Mouse (Mus musculus) heart, embryonic 13.5 days (tissue): ENCODE results near the gene Klf15. TPM values are rescaled to one million over a fixed set of nuclear protein-coding genes. Genes with fewer than 3 reads are reported as not detected.

ENCODE experiments used
- ATAC-seq: fragments of 200-750 bp; cut with Nextera tagmentation; 2 replicates; pipeline ENCODE4 v1.8.0; 2017; ENCODE audit warnings: moderate TSS enrichment; ENCODE audit not compliant: insufficient number of reproducible peaks, low FRiP score, low TSS enrichment; ENCODE audit errors: extremely low read depth
- H3K27ac ChIP-seq: fragments of 300-500 bp; sonication (generic); replicated peaks from 2 replicates; pipeline ENCODE4 v1.5.1; 2015; ENCODE audit warnings: moderate library complexity, mild to moderate bottlenecking, inconsistent platforms
- H3K27me3 ChIP-seq: fragments of 300-500 bp; sonication (generic); replicated peaks from 2 replicates; pipeline ENCODE4 v1.6.1; 2015; ENCODE audit warnings: mild to moderate bottlenecking, inconsistent platforms
- H3K36me3 ChIP-seq: fragments of 300-500 bp; sonication (generic); 2 replicates; pipeline ENCODE4 v1.6.1; 2015; ENCODE audit warnings: mild to moderate bottlenecking, inconsistent platforms
- H3K4me1 ChIP-seq: fragments of 300-500 bp; sonication (generic); 2 replicates; pipeline ENCODE4 v1.6.1; 2015; ENCODE audit warnings: inconsistent platforms
- H3K4me2 ChIP-seq: fragments of 300-500 bp; sonication (generic); 2 replicates; pipeline ENCODE4 v1.6.1; 2015; ENCODE audit warnings: inconsistent platforms, mild to moderate bottlenecking, moderate library complexity
- H3K4me3 ChIP-seq: fragments of 300-500 bp; sonication (generic); 2 replicates; pipeline ENCODE4 v1.5.1; 2015; ENCODE audit warnings: moderate library complexity, mild to moderate bottlenecking, inconsistent platforms
- H3K9ac ChIP-seq: fragments of 300-500 bp; sonication (generic); 2 replicates; pipeline ENCODE4 v1.6.1; 2015; ENCODE audit warnings: inconsistent platforms, mild to moderate bottlenecking, moderate library complexity
- H3K9me3 ChIP-seq: fragments of 300-500 bp; sonication (generic); 2 replicates; pipeline ENCODE4 v1.6.1; 2016; ENCODE audit warnings: inconsistent platforms
- WGBS: fragments of 180-500 bp; shearing (Covaris S2); methylation state at CpG from one replicate; pipeline ENCODE4 v1.1.7; 2015; ENCODE audit warnings: mixed read lengths; 5-methylcytosine and 5-hydroxymethylcytosine counted together
- polyA plus RNA-seq: library from polyadenylated mRNA; unstranded; fragments of >200 nt; fragmentation: Nextera tagmentation; extraction: Ambion mirVana; gene quantifications from 2 replicates; pipeline ENCODE4 v1.2.1, GENCODE M21; 2015

Klf15 gene
- polyA plus RNA-seq, 1 experiment from 2014 or later, result 5.8 TPM

DNA sequence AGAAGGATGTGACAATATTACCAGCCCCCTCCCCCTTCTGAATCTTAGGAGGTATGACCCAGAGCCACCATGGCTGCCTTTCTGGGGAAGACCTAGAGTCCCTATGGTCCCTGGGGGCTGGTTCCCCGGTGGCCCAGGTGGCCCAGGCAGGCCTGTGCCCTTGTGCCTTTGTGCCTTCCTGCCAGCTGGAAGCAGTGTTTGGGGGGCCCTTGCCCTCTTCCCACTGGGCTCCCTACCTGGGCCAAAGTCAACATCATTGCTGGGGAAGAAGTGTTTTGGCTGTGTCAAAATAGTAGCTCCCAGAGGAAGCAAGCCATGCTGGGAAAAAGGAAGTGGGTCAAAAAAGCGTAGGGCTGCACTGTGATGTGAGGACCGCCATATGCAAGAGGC lies 12.0 kb downstream of the Klf15 start:
- Histone ChIP-seq H3K36me3 (peaks cover 11% of the 10 kb centered on the region; the same call in 1 of the 2 replicates), H3K4me3 (no peak overlapping the region), H3K4me1 (peaks cover 29% of the 10 kb centered on the region), H3K27ac (no peak overlapping the region), H3K9me3 (no peaks in the 10 kb centered on the region), H3K4me2 (no peak overlapping the region), H3K9ac (no peak overlapping the region), H3K27me3 (no peaks in the 10 kb centered on the region; the same call in 1 of the 2 replicates)
- ATAC-seq, result no peak
- WGBS, result 80% methylated on average over 3 of the region's 3 CpGs

DNA sequence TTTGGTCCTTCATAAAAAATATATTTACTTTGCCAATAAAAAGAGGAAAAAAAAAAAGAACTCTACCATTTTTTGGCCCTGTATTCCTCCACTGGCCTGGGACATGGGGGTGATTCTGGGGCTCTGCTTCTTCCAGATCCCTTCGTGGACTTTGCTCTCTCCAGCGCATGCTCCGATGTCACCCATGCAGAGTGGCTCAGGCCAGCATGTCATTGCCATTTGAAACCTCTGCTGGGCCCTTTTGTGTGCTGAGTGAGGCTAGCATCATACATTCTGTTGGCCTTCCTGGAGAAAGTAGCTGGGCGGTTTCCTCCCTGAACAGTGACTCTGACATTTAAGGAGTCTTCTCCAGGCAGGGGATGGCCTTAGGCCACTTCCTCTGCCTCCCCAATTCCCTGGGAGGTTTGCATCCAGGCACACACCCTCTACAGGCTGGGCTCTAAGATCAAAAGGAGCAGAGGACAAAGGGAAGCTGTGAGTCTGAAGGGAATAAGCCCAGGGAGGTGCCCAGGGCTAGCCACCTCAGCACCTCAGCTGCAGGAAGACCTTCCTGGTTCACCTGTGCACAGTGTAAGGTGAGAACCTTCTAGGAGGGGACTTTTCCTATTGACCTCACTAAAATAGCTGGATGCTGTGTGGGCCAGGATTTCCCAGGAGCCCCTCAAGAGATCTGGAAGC lies 12.9 kb downstream of the Klf15 start:
- 85% methylated on average over 4 of the region's 4 CpGs for WGBS
- Histone ChIP-seq H3K4me3 (no peak overlapping the region), H3K36me3 (peaks cover 7% of the 10 kb centered on the region; the same call in 1 of the 2 replicates), H3K27me3 (no peaks in the 10 kb centered on the region; the same call in 1 of the 2 replicates), H3K9ac (no peak overlapping the region), H3K4me2 (no peak overlapping the region), H3K4me1 (peaks cover 30% of the 10 kb centered on the region), H3K27ac (no peak overlapping the region), H3K9me3 (no peaks in the 10 kb centered on the region)
- ATAC-seq, result no peak

DNA sequence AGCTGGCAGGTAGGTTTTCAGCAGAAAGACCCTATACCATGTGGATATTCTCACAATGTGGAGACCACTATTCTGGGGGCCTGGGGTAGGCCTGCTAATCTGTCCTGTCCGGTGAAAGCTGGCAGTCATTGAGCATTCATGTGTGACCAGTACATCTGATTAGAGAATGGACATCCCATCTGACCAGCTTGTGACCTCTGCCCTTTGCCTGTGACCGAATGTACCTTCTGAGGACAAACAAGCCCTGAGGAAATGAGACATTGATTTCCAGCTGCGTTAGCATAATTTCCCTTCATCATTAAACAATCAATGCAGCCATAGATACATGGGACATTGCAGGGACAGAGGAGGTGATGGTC lies 13.5 kb downstream of the Klf15 start:
- Histone ChIP-seq H3K4me2 (no peak overlapping the region), H3K9me3 (no peaks in the 10 kb centered on the region), H3K36me3 (peaks cover 7% of the 10 kb centered on the region; the same call in 1 of the 2 replicates), H3K27ac (no peak overlapping the region), H3K4me3 (no peak overlapping the region), H3K9ac (no peak overlapping the region), H3K27me3 (no peaks in the 10 kb centered on the region; the same call in 1 of the 2 replicates), H3K4me1 (peaks cover 31% of the 10 kb centered on the region)
- ATAC-seq, result no peak
- WGBS, result 82% methylated on average over 3 of the region's 3 CpGs

DNA sequence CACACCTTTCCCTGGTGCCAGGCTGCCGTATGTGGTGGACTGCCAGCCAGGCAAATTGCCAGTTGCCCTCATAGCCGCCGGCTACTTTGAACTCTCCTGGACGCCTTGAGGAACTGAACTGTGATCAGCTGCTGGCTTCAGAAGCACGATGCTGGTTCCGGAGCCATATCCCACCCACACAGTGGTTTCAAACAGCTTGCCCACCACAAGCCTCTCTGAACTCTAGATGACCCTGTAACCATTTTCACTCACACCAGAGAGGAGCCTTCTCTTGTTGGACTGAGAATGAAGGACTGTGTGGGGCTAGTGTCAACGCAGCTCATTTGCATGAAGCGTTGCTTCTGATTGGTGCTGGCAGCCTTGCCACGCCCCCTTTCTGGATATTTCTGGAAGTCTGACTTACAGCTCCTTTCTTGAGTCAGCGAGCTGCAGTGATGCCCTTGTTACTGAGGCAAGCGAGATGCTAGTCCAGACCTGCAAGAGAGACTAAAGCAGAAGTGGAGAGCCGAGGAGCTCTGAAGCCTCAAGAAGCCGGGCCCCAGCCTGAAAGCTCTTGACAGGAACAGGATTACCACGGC lies 14.7 kb downstream of the Klf15 start:
- Histone ChIP-seq H3K4me2 (peak overlapping the region; percentile 55), H3K27ac (no peak overlapping the region), H3K9me3 (no peaks in the 10 kb centered on the region), H3K4me3 (0 out of 2 replicates have a peak overlapping the region, but pooled peaks have one; percentile 6), H3K36me3 (peaks cover 7% of the 10 kb centered on the region; the same call in 1 of the 2 replicates), H3K9ac (0 out of 2 replicates have a peak overlapping the region, but pooled peaks have one; percentile 25), H3K27me3 (no peaks in the 10 kb centered on the region; the same call in 1 of the 2 replicates), H3K4me1 (peaks cover 22% of the 10 kb centered on the region)
- no peak for ATAC-seq
- WGBS, result 36% methylated on average over 14 of the region's 14 CpGs

DNA sequence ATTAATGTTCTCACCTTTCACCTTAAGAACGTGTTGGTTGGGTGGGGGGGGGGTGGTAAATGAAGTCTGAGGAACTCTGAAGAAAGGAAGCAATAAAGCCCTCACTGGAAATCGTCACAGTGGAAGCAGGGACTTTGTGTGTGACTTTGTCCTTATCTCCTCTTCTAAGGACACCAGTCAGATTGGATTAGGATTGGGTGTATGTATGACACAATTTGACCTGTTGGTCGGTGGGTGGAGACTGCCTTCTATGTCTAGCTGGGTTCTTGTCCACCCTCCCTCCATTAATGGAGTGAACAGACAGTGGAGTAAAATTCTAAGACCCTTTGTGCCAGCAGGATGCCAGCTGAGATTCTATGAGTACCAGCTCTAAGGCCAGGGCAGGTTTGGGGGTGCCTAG lies 21.9 kb downstream of the Klf15 start:
- Histone ChIP-seq H3K9ac (no peak overlapping the region), H3K9me3 (no peaks in the 10 kb centered on the region), H3K27me3 (no peaks in the 10 kb centered on the region), H3K4me2 (no peak overlapping the region), H3K27ac (no peak overlapping the region), H3K4me3 (no peak overlapping the region), H3K4me1 (peaks cover 10% of the 10 kb centered on the region), H3K36me3 (no peaks in the 10 kb centered on the region)
- ATAC-seq, result no peak
- WGBS, result 50% methylated on average over 3 of the region's 3 CpGs

DNA sequence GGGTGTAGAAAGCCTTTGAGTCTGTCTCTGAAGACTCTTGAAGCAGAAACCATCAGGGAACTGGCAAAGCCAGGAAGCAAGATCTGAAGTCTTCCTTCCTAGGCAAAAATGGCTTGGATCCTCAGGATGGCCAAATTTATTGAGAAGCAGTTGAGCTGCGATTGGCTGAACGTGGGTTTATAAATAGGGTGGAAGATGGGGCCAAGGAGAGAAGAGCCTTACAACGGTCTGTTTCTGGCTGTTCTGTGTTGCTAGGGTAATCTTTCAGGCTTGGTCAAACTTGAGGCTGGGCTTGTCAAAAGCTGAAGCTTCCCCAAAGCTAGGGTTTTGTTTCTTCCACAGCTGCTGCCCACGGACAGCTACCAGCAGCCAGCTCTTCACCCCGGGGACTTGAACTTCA lies 22.5 kb downstream of the Klf15 start:
- no peaks in the 10 kb centered on the region for H3K9me3 ChIP-seq
- H3K27me3 ChIP-seq, result no peaks in the 10 kb centered on the region
- no peak for ATAC-seq
- WGBS, result 69% methylated on average over 5 of the region's 5 CpGs
- H3K9ac ChIP-seq, result no peak overlapping the region
- H3K36me3 ChIP-seq, result no peaks in the 10 kb centered on the region
- H3K4me3 ChIP-seq, result no peak overlapping the region
- H3K4me2 ChIP-seq, result no peak overlapping the region
- no peak overlapping the region for H3K27ac ChIP-seq
- H3K4me1 ChIP-seq, result peaks cover 10% of the 10 kb centered on the region

DNA sequence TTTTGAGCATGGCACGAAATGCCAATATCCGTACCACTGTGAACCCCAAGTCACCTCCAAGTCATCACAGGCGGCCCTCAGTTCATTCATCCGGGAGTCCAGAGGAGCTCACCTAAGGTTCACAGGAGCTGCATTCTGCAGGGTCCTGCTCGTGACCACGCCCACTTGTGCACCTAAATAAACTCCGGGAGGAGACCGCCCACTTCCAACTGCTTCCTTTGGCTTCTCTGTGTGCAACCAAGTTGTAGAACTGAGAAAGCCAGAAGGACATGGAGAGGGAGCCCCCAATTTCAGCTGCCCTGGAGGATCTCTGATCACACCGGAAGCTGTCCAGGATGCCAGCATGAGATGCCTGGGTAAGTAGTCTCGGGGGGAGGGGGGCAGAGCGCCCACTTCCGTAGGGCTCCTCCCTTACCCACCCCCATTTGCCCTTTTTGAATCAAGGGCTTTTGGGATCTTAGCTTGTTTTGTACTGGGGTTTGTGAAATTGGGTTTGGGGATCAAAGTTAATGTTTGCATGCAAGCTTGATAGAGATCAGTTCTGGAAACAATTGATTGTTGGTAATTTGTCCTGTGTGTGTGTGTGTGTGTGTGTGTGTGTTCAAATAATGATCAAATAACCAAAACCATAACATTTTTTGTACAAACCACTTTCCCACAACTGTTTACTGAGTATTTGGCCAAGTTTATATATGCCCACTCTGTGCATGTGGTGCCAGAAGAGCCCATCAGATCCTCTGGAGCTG lies 24.0 kb downstream of the Klf15 start, which contains the start of gene Aldh1l1:
TSS of gene Aldh1l1 (plus strand) at position 252 of the 746 bp plus-strand sequence.
- 67% methylated on average over 12 of the region's 12 CpGs for WGBS
- Histone ChIP-seq H3K4me2 (no peak within 1 kb of the TSS), H3K27me3 (no peaks in the 10 kb centered on the region), H3K36me3 (no peaks in the 10 kb centered on the region), H3K4me1 (no peaks in the 10 kb centered on the region), H3K9me3 (no peaks in the 10 kb centered on the region), H3K27ac (no peak within 1 kb of the TSS), H3K9ac (no peak within 1 kb of the TSS), H3K4me3 (no peak within 1 kb of the TSS)
- ATAC-seq, result no peak

DNA sequence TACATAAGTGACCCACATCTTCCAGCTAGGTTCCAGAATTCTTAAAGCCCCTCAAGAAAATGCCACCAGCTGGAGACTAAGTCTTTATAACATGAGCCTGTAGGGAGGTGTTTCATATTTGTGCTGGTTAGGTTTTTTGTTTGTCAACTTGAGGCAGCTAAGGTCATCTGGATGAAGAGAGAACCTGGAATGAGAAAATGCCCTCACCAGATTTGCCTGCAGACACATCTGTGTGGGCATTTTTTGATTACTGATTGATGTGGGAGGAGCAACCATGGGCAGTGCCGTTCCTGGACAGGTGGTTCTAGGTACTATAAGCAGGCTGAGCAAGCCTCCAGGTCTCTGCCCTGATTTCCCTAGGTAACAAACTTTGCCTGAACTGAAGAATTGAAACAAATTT lies 25.2 kb downstream of the Klf15 start:
- ATAC-seq, result no peak

DNA sequence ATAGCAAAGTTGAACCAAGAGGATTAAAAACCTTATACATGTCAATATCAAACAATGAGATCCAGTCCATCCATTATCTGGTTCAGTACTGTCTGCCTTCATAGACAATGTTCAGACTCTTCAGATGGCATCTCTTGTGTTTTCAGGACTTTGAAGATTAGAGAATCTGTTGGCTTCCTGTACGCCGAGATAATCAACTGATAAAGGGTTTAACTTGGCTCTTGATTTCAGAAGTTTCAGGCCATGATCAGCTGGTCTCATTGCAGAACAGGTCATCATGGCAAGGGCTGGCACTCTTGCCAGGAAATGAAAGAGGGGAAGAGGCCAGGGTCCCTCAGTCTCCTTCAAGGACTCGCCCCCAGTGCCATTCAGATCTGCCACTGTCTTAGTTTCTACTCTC lies 27.2 kb downstream of the Klf15 start:
- Histone ChIP-seq H3K4me3 (no peak overlapping the region), H3K9ac (no peak overlapping the region), H3K36me3 (no peaks in the 10 kb centered on the region), H3K27me3 (no peaks in the 10 kb centered on the region), H3K9me3 (no peaks in the 10 kb centered on the region), H3K4me1 (peaks cover 3% of the 10 kb centered on the region), H3K27ac (no peak overlapping the region), H3K4me2 (no peak overlapping the region)
- WGBS, result 80% methylated on average over 3 of the region's 3 CpGs
- ATAC-seq, result no peak

More for the DNA sequence above, 25.2 kb downstream of the Klf15 start:
- no peaks in the 10 kb centered on the region for H3K9me3 ChIP-seq
- H3K36me3 ChIP-seq, result no peaks in the 10 kb centered on the region
- no peak overlapping the region for H3K27ac ChIP-seq
- no peak overlapping the region for H3K9ac ChIP-seq
- no peak overlapping the region for H3K4me2 ChIP-seq
- H3K4me3 ChIP-seq, result no peak overlapping the region
- no peaks in the 10 kb centered on the region for H3K4me1 ChIP-seq
- 76% methylated on average over 1 of the region's 1 CpGs for WGBS
- H3K27me3 ChIP-seq, result no peaks in the 10 kb centered on the region

DNA sequence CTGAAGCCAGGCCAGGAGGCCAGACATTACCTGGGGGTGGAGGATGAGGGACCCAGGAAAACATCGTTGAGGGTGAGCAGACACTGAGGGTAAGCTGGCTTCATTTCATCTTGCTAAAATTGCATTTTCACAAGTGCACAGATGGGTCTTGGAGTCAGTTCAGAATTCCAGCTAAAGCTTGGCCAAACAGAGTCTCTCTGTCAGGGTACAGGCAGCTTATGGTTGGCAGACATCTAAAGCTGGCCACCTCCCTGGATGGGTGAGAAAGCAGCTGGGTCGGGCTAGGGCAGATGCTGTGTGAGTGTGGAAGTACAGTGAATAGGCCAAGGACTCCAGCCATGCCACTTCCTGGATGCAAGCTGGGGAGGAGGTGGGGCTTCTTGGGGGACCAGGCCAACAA lies 28.6 kb downstream of the Klf15 start:
- no peak overlapping the region for H3K4me3 ChIP-seq
- no peak overlapping the region for H3K9ac ChIP-seq
- 68% methylated on average over 2 of the region's 2 CpGs for WGBS
- no peak overlapping the region for H3K27ac ChIP-seq
- no peaks in the 10 kb centered on the region for H3K9me3 ChIP-seq
- no peak for ATAC-seq
- H3K36me3 ChIP-seq, result no peaks in the 10 kb centered on the region
- no peak overlapping the region for H3K4me2 ChIP-seq
- no peaks in the 10 kb centered on the region for H3K27me3 ChIP-seq
- peaks cover 17% of the 10 kb centered on the region for H3K4me1 ChIP-seq

DNA sequence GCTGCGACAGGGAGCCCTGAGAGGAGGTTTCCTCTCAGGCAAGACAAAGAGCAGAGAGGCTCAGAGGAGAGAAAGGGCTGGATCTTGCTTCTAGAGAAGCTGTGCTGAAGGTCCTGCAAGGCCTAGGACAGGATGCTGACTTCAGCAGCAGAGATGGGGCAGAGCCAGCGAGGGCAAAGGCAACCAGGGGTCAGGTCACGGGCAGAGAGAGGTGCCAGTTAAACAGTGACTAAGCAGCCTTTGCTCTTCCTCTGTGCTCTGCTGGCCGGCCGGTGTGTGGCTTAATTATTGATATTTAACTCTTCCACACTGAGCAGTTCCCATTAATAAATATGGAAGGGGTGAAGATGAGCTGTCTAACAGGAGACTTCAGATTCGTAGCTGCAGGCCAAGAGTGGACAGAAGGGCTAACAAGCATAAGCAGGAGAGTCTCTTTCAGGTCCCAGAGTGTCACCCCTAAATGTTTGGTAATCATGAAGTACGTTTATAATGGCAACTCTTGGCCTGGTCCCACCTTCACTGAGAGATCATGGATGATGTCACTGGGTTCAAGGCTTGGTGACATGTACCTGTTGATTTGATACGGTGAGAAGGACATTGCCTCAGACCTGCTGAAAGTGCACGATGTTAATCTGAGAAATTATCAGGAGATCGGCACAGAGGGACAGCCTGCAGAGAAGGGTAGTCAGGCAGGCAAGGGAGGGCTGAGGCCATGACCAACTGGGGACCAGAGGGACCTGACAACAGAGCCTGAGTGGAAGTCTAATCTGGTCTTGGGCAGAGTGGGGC lies 29.8 kb downstream of the Klf15 start:
- Histone ChIP-seq H3K27me3 (no peaks in the 10 kb centered on the region), H3K27ac (no peak overlapping the region), H3K9me3 (no peaks in the 10 kb centered on the region), H3K4me1 (peaks cover 24% of the 10 kb centered on the region), H3K36me3 (no peaks in the 10 kb centered on the region), H3K4me3 (no peak overlapping the region), H3K4me2 (no peak overlapping the region), H3K9ac (no peak overlapping the region)
- ATAC-seq, result no peak
- WGBS, result 73% methylated on average over 10 of the region's 10 CpGs
